Mouse (Mus musculus) kidney, adult 2 months (tissue): ENCODE measurements at regions not wholly inside any gene's neighbourhood (a gene's known extent, or its start where the extent isn't known, plus 50 kb on each side); places are given as distances from the start of the nearest gene placed in this dataset.

Experiments used
- CTCF ChIP-seq: fragments of 200-500 bp; conservative IDR thresholded peaks from 2 replicates; pipeline ENCODE4 v1.5.1; 2011; ENCODE audit warnings: low read depth, mild to moderate bottlenecking, control low read depth, low read length, moderate library complexity, mixed read lengths; ENCODE audit not compliant: insufficient read depth, insufficient read length
- POLR2A ChIP-seq: fragments of 200-500 bp; IDR thresholded peaks from one replicate; pipeline ENCODE4 v1.6.1; 2011; ENCODE audit warnings: low read depth, low read length, control low read depth

DNA sequence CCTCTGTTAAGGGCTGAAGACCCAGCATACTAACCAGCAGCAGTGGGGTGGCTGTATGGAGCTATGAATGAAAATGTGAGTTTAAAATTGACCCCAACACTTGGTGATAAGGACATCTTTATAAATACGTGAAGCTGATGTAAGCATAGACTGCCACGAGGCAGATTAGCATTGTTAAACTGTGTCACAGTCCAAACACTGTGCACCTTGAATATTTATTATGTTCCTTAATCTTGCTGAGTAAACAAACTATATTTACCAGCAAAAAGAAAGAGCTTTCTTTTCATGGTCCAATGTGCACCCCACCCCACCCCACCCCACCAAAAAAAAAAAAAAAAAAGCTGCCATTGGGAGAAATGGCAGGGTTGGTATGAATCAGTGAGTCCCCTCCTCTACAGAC, 359.9 kb downstream of the Stim2 start:
- no peak for TF ChIP-seq POLR2A
- no peak for TF ChIP-seq CTCF
